Mouse (Mus musculus) stomach, postnatal 0 days (tissue): Measurements from ENCODE around the gene Krba1. TPM values are rescaled to one million over a fixed set of nuclear protein-coding genes. Genes with fewer than 3 reads are reported as not detected.

Source experiments
- ATAC-seq: fragments of 200-750 bp; cut with Nextera tagmentation; 2 replicates; pipeline ENCODE4 v1.8.0; 2017; ENCODE audit not compliant: low FRiP score, low TSS enrichment
- DNase-seq: peaks from one replicate; pipeline ENCODE4 v3.0.0-alpha.2; 2016; ENCODE audit warnings: low spot score
- H3K27ac ChIP-seq: fragments of 300-500 bp; sonication (generic); replicated peaks from 2 replicates; pipeline ENCODE4 v1.5.1; 2014; ENCODE audit warnings: mild to moderate bottlenecking, control low read depth
- H3K27me3 ChIP-seq: fragments of 300-500 bp; sonication (generic); 2 replicates; pipeline ENCODE4 v1.6.1; 2014; ENCODE audit warnings: low read length; ENCODE audit not compliant: control insufficient read depth, insufficient read depth
- H3K36me3 ChIP-seq: fragments of 300-500 bp; sonication (generic); 2 replicates; pipeline ENCODE4 v1.6.1; 2014; ENCODE audit warnings: low read length, mixed read lengths; ENCODE audit not compliant: control insufficient read depth, insufficient read depth
- H3K4me1 ChIP-seq: fragments of 300-500 bp; sonication (generic); replicated peaks from 2 replicates; pipeline ENCODE4 v1.6.1; 2014; ENCODE audit warnings: antibody characterized with exemption; ENCODE audit not compliant: control insufficient read depth, insufficient read depth
- H3K4me2 ChIP-seq: fragments of 300-500 bp; sonication (generic); replicated peaks from 2 replicates; pipeline ENCODE4 v1.6.1; 2014; ENCODE audit warnings: low read depth, mild to moderate bottlenecking, control low read depth, moderate library complexity
- H3K4me3 ChIP-seq: fragments of 300-500 bp; sonication (generic); 2 replicates; pipeline ENCODE4 v1.5.1; 2014; ENCODE audit warnings: low read depth, low read length, control low read depth
- H3K9ac ChIP-seq: fragments of 300-500 bp; sonication (generic); 2 replicates; pipeline ENCODE4 v1.6.1; 2014; ENCODE audit warnings: mild to moderate bottlenecking, low read length, control low read depth, mixed read lengths
- H3K9me3 ChIP-seq: fragments of 300-500 bp; sonication (generic); 2 replicates; pipeline ENCODE4 v1.6.1; 2016; ENCODE audit warnings: low read length; ENCODE audit not compliant: control insufficient read depth
- CTCF ChIP-seq: IDR thresholded peaks from 2 replicates; pipeline ENCODE4 v1.5.1; 2016; ENCODE audit warnings: antibody characterized with exemption, low read depth, mild to moderate bottlenecking, moderate library complexity
- EP300 ChIP-seq: optimal IDR thresholded peaks from 2 replicates; pipeline ENCODE3; 2016; ENCODE audit warnings: antibody characterized with exemption
- WGBS: fragments of 180-500 bp; shearing (Covaris S2); extraction: QIAGEN DNeasy Blood & Tissue Kit; methylation state at CpG from one replicate; pipeline ENCODE4 v1.1.7; 2014; 5-methylcytosine and 5-hydroxymethylcytosine counted together
- microRNA-seq: library from miRNA; unstranded; fragments of <30 nt; microRNA quantifications from one replicate; pipeline ENCODE4, GENCODE M21; 2016
- polyA plus RNA-seq: library from polyadenylated mRNA; unstranded; fragments of >200 nt; fragmentation: Nextera tagmentation; extraction: Ambion mirVana; gene quantifications from 2 replicates; pipeline ENCODE4 v1.2.1, GENCODE M21; 2015

The Krba1 gene
- polyA plus RNA-seq, 1 experiment from 2014 or later, result 5.4 TPM

DNA sequence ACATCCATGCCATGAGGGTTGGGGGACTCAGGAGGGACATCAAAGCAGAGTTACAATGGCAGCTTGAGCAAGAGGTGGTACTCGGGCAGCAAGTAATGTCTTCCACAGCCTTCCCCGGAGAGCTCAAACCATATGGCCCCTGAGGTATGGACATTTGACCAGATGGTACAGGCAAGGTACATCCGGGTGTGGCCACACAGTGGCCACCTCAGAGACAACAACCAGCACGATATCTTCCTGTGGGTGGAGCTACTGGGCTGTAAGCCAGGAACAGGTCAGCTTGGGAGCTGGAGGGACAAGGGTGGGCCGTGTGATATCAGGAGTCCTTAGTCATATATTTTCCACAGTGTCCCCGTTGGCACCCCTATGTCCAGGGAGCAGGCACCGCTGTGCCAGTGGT lies 72.1 kb downstream of the Krba1 start:
- Histone ChIP-seq H3K27me3 (no peaks in the 10 kb centered on the region), H3K9ac (no peak overlapping the region), H3K36me3 (no peaks in the 10 kb centered on the region), H3K9me3 (no peaks in the 10 kb centered on the region), H3K4me1 (no peaks in the 10 kb centered on the region), H3K27ac (no peak overlapping the region), H3K4me3 (no peak overlapping the region), H3K4me2 (no peak overlapping the region)
- 72% methylated on average over 7 of the region's 7 CpGs for WGBS
- no peak for DNase-seq
- ATAC-seq, result no peak
- TF ChIP-seq EP300 (no peak), CTCF (no peak)

Small RNAs within 50 kb of the gene (microRNA-seq; reads per million reads assigned to microRNA genes)
- gene Gm24325, result not detected

Other genes starting within 250 kb of the Krba1 start
- gene Zfp467, start 50.2 kb downstream of the Krba1 start, polyA plus RNA-seq, result 24.2 and 29.5 TPM in 2 replicates
- 0.04 and 0.07 TPM in 2 replicates for gene Sspo, start 52.6 kb downstream of the Krba1 start, polyA plus RNA-seq
- 22.1 and 23.0 TPM in 2 replicates for gene Atp6v0e2, start 142.0 kb downstream of the Krba1 start, polyA plus RNA-seq
- 3.9 and 5.6 TPM in 2 replicates for gene Lrrc61, start 159.2 kb downstream of the Krba1 start, polyA plus RNA-seq
- 273 and 283 TPM in 2 replicates for gene Rarres2, start 177.2 kb downstream of the Krba1 start, polyA plus RNA-seq
- not detected in 2 replicates for gene Gm45021, start 194.0 kb downstream of the Krba1 start, polyA plus RNA-seq
- gene Repin1, start 198.3 kb downstream of the Krba1 start, polyA plus RNA-seq, result 11.6 and 12.9 TPM in 2 replicates
- gene Gm44965, start 198.4 kb downstream of the Krba1 start, polyA plus RNA-seq, result not detected in 2 replicates
- gene Zfp775, start 206.5 kb downstream of the Krba1 start, polyA plus RNA-seq, result 2.2 and 2.8 TPM in 2 replicates
- gene AI854703, start 231.2 kb downstream of the Krba1 start, polyA plus RNA-seq, result 0.76 TPM in 2 replicates